Mouse (Mus musculus): ENCODE measurements around the gene Tmed8.
"Not testable (repeated sequence)": the region's sequence is repeated elsewhere in the genome, so short reads cannot be mapped to it uniquely, and the experiment has no call there.

Gene Tmed8

DNA sequence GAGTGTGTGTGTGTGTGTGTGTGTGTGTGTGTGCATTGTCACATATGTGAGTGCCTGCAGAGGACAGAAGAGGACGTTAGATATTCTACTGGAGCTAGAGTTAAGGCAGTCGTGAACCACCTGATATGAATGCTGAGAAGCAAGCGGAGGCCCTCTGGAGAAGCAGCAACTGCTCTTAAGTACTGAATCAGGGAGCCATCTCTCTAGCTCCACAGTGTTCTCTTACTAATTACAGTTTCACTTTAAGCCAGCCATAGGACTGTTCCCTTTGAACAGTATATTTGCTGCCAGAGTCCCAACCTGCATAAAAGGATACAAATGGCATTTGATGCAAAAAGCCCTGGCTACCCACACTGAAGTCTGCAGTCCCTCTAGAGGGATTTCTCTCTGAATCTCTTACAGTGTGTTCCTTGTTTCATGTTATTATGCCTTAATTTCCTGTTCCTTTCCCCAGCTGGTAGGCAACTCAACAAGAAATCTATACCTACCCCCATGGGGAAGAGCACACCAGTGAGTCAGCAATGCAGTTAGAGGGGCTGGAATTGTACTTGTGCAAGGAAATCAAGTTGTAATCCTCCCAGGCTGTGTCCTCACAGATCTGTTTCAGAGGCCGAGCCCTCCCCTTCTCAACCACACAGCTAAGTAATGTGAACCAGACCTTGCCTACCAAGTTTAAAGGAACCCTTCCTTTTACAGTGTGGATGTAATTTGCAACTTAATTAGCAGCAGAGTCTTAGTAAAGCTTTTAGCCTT is 24.9 kb downstream of the Tmed8 start:
- in situ Hi-C loops (cut with MboI; ENCODE audit: low pct_unique_long_range_greater_than_20kb in 1 of 2, low sequenced_read_pairs in 2 of 2, unreplicated experiment in 1 of 2): no loop called here

DNA sequence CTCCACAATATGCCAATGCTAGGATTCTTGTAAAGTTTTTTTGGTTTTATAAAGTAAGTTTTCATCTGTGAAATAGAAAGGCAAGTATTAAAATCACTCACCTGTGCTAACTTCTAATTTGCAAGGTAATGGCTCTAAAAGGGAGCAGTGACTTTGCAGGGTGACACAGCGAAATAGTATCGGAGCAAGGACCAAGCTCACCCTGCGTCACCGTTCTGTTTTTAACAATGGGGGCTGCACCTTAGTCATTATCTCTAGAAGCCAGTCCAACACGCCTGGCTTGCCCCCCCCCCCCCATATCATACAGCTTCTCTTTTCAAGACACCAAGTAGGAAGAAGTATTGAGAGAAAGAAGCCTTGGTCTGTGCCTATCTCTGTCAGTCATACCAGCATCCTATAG is 39.4 kb downstream of the Tmed8 start:
- in situ Hi-C loops (cut with MboI; ENCODE audit: low pct_unique_long_range_greater_than_20kb in 1 of 2, low sequenced_read_pairs in 2 of 2, unreplicated experiment in 1 of 2): no loop called here

DNA sequence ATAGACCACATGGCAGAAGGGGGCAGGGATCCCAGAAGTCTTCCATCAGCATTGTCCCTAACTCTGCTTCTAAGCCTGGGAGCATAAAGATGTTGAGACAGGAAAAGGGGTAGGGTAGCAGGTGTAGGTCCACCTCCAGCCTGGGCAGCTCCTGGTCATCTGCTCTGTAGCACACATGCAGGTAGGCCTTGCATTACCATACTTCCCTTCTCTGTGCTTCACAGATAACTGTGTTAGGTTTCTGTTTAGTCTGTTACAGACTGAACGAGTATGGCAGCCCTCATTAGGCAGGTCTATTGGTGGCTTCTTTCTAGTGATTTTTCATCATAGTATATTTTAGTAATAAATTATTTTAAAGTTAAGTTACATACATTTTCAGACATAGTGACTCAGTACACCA is 39.9 kb downstream of the Tmed8 start:
- in situ Hi-C loops (cut with MboI; ENCODE audit: low pct_unique_long_range_greater_than_20kb in 1 of 2, low sequenced_read_pairs in 2 of 2, unreplicated experiment in 1 of 2): no loop called here

DNA sequence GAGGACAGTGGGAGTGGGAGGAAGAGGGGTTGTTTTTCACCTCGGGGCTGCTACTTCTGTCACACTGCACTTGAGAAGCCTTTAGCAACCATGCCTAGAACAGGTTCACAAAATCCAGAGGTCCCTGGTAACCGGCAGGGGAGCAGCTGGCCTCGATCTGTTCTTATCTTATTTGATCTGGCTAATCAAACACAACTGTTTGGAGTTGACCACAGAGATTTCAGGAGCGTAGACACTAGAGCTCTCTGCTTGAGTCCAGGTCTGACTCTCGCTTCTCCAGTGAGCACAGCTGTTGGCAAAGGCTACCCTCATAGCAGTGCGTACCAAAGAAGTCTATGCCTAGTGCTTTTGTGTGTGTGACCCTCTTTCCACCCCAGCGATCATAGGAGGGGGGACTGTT is 42.2 kb downstream of the Tmed8 start:
- in situ Hi-C loops (cut with MboI; ENCODE audit: low pct_unique_long_range_greater_than_20kb in 1 of 2, low sequenced_read_pairs in 2 of 2, unreplicated experiment in 1 of 2): no loop called here

DNA sequence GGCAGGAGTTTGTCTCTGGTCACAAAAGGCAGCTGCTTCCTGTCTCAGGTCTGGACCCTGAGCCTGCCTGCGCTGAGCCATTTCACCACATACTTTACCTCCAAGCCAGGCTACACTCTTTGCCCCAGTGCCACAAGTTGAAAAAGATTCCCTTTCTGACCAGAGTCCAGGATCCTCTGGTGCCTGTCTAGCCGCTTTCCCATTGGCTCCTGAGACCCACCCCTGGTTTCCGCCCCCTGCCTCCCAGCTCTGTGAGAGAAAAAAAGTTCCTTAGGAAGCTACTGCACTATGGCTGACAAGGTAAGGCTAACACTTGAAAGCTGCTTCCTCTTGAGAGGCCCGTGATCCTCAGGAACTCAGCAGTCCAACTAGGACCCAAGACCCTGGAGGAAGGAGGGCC is 42.9 kb downstream of the Tmed8 start:
- in situ Hi-C loops (cut with MboI; ENCODE audit: low pct_unique_long_range_greater_than_20kb in 1 of 2, low sequenced_read_pairs in 2 of 2, unreplicated experiment in 1 of 2): no loop called here

DNA sequence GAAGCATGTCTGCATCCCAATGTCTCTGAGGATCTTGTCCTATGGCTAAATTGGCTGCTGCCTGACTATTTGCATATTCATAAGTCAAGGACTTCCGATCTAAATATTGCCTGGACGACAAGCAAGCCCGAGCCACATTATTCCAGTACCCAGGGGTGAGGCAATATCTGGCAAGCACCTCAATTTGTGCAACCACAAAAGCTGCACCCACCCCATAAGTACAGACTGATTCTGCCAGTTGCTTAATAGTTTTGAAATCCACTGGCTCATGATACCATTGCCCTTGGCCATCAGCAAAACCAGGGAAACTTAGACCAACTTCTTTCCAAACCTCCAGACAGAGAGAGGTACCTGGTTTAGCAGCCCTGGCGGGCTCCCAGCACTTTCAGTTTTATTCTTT is 45.8 kb downstream of the Tmed8 start:
- in situ Hi-C loops (cut with MboI; ENCODE audit: low pct_unique_long_range_greater_than_20kb in 1 of 2, low sequenced_read_pairs in 2 of 2, unreplicated experiment in 1 of 2): not testable (repeated sequence)

DNA sequence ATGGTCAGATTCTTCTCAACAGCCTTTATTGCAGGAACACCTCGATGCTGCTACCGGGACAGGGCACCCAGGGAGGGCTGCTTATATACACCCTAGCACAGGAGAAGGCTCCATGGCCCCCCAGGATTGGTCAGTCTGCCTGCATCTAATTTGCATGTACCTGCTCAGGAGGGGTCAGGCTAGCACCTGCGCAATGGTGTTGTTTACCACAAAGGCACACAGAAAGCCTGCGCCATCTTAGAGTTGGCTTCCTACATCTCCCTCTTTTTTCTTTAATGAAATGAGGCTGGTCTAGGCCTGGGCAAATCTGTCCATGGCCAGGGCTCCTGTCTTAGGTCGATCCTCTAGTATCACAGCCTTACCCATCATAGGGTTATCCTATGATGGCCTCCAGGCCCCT is 50.8 kb downstream of the Tmed8 start:
- in situ Hi-C loops (cut with MboI; ENCODE audit: low pct_unique_long_range_greater_than_20kb in 1 of 2, low sequenced_read_pairs in 2 of 2, unreplicated experiment in 1 of 2): no loop called here

DNA sequence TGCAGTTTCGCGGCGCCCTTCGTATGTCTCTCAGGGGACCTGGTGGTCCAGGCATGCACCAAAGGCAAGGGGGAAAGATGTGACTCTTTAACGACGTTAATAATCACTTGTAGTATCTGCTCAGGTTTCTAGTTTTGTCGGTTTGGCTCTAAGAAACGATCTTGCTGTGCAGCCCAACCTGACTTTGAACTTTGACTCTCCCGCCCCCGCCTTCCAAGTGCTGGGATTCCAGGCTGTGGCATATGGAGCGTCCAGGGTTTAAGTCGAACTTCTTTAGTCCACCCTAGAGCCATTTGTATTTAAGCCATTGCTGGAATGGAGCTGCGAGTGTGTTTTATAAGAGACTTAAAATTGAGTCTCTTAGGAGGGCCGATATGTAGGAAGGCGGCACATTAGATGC is 52.1 kb downstream of the Tmed8 start:
- in situ Hi-C loops (cut with MboI; ENCODE audit: low pct_unique_long_range_greater_than_20kb in 1 of 2, low sequenced_read_pairs in 2 of 2, unreplicated experiment in 1 of 2): no loop called here

DNA sequence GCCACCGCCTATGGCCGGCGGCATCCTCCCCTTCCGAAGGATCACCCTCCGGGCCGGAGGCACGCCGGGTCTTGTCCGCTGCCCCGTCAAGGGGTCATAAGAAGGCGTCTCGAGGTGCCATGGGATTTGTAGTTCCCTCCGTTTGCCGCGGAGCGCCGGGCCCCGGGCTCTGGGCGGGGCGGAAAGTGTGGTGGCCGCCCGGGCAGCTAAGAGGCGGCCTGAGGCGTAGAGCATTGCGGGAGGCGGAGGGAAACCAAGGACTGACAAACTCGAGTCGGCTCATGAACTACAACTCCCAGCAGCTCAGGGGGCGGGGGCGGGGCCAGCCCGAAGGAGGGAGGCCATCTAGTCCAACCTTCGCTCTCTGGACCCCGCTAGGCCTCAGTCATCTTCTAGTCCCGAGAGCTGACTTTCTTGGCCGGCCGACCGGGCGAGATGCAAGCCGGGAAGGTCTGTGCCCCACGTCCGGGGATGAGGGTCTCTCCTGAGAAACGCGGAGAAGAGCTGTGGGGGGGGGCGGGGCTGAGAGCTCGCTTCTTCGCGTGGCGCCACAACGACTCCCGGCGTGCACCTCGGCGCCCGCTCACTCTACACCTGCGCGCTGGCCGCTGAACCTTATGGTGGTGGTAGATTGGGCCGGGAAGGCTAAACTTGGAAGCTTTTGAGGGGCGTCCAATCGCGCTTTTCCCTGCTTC is 52.7 kb downstream of the Tmed8 start, which contains the start of gene Pomt2:
Gene Pomt2, minus strand, starts transcription at position 574 of the 695 bp plus-strand sequence.
- in situ Hi-C loops (cut with MboI; ENCODE audit: low pct_unique_long_range_greater_than_20kb in 1 of 2, low sequenced_read_pairs in 2 of 2, unreplicated experiment in 1 of 2): no loop called here

DNA sequence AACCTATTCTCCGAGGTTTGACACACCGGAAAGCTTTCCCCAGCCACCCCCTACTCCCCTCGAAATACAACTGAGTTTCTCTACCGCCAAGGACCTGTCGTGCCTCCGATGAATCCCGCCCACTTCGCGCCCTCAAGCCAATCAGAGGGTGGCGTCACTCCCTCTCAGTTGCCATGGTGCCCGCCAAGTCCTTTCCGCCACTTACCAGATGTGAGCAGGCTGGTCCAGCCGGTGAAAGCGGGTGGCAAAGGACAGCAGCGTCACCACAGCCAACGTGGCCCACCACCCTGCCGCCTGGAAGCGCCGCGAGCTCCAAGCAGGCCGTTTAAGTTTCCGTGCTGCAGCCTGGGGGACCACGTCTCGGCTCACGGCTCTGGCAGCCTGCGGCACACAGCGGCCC is 53.3 kb downstream of the Tmed8 start, which contains the start of gene Gstz1:
Gene Gstz1, plus strand, starts transcription at position 200 of the 400 bp plus-strand sequence.
- in situ Hi-C loops (cut with MboI; ENCODE audit: low pct_unique_long_range_greater_than_20kb in 1 of 2, low sequenced_read_pairs in 2 of 2, unreplicated experiment in 1 of 2): no loop called here

DNA sequence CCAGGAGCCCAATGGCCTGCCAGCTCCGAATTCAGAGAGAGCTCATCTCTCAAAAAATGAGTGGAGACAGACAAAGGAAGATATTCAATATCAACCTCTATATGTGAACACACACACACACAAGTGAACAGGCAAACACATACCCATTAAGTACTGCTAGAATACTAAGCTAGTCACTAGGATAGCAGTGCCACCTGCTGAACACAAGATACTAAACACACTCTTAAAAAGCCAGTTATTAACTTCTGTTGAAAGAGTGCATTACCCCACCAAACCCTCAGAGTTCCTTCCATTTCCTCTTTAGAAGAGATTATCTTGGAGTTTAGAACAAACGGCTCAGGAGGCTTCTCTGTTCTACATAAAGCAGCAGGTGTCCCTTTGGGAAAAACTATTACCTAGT is 58.1 kb downstream of the Tmed8 start:
- in situ Hi-C loops (cut with MboI; ENCODE audit: low pct_unique_long_range_greater_than_20kb in 1 of 2, low sequenced_read_pairs in 2 of 2, unreplicated experiment in 1 of 2): no loop called here

DNA sequence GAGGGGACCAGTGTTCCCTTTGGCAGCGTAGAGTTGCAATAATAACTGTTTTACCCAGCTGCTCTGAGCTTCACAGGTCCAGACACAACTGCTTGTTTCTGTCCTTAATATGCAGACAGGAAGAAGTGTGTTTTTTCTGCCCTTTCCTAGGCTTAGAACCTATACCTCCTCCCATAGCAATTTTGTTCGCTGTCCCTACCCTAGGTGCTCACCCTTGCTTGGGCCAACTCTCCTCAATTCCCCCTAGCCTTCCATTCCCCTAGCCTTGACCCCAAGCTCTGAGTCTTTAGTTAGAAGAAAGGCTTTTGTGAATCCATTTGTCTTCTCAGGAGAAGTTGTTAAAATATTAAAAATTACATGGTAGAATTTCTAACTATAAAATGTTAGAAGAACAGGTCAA is 61.5 kb downstream of the Tmed8 start:
- in situ Hi-C loops (cut with MboI; ENCODE audit: low pct_unique_long_range_greater_than_20kb in 1 of 2, low sequenced_read_pairs in 2 of 2, unreplicated experiment in 1 of 2): no loop called here

DNA sequence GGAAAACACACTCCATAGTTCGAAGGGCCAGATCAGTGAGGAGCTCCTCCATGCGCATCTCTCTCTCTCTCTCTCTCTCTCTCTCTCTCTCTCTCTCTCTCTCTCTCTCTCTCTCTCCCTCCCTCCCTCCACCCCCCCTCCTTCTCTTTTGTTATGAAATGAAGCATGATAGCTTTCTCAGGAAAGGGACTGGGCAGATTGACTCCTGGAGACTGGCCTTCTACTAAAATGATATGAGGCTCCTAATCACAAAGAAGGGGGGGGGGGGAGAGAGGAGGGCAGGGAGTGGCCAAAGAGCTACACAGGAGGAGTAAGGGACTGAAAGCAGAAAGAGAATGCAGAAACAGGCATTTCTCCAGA is 61.9 kb downstream of the Tmed8 start:
- in situ Hi-C loops (cut with MboI; ENCODE audit: low pct_unique_long_range_greater_than_20kb in 1 of 2, low sequenced_read_pairs in 2 of 2, unreplicated experiment in 1 of 2): no loop called here

DNA sequence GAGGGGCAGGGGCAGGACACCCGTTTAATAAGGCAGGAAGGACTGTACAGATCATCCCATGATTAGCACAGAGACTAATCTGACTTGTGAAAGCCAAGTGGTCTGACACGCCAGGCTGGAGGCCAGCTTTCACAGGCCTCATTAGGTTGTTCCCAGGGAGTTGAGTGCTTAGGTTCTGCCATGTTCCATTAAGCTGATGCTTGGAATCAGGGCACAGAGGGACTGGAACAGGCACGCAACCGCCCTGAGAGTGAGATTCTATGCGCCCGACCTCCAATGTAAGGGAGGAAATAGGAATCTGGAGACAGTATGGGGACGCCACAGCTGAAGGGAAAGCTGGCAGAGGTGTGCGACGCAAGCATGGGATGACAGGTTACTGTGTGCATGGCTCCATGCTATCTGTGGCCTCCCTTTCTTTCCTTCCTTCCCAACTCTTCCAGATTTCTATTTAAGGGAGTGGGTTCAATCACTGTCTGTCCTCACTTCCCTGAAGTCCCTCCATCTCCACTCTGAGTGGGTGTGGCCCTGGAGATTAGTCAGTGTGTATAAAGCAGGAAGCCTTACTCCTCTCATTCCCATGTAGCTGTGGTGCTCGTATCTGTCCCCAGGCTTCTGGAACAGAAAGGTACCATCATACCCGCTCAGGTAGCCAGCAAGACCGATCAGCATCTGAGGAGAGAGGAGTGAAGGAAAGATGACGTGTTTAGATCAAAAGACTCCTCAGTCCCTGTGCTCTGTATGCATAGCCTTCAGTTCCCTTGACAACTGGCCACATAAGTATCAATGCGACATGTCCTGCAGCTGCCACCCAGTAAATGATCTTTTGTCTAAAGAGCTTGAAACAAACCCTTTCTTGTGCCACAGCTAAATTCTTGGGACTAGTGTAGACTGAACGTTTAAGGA is 62.6 kb downstream of the Tmed8 start:
- in situ Hi-C loops (cut with MboI; ENCODE audit: low pct_unique_long_range_greater_than_20kb in 1 of 2, low sequenced_read_pairs in 2 of 2, unreplicated experiment in 1 of 2): no loop called here

DNA sequence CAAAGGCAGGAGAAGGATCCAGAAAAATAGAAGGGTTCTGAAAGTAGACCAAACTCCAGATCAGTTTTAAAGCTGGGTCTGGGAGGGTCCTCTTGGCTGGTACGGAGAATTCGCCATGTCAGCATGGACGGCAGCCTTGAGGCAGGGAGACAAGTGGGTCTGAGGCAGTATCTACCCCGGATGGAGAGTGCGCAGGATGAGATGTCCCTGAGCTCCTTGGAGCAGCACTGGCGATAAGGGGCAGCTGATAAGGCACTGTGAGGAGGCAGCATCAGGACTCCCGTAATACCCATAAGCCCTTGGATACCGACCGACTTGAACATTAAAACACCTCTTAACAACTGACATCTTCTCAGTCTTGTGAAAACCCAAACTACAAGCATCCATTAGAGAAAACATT is 67.5 kb downstream of the Tmed8 start:
- in situ Hi-C loops (cut with MboI; ENCODE audit: low pct_unique_long_range_greater_than_20kb in 1 of 2, low sequenced_read_pairs in 2 of 2, unreplicated experiment in 1 of 2): no loop called here

DNA sequence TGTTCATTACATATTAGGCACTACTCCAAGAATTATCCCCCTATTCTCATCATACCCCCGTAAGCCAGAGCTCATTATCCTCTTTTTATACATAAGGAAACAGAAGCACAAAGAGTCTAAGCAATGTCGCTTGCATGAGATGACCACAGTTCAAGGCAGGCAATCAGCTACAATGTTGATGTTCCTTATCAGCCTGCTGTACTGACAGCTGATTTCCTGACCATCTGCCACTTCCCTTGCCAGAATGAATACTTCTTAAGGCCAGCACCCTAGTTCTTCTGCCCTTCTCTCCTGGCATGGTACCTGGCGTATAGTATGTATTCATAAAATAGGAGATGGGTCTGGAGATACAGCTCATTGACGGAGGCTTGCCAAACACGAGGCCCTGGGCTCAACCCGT is 68.0 kb downstream of the Tmed8 start:
- in situ Hi-C loops (cut with MboI; ENCODE audit: low pct_unique_long_range_greater_than_20kb in 1 of 2, low sequenced_read_pairs in 2 of 2, unreplicated experiment in 1 of 2): no loop called here

DNA sequence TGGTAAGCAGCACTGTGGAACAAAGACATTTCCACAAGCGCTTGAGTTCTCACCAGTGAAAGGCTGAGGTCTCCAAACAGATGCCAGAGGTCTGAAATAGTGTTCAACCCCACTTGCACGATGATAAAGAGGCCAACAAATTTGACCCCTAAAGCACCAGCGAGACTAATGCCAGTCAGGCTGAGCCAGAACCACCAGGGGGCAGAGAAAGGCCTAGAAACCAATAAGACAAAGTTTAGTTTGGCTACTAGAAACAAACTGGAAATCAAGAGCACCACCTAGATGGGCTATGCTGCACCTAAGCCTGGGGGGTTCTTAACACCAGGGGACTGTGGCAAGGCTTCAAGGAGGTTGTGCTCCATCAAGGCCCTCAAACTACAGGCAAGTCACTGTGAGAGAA is 68.6 kb downstream of the Tmed8 start:
- in situ Hi-C loops (cut with MboI; ENCODE audit: low pct_unique_long_range_greater_than_20kb in 1 of 2, low sequenced_read_pairs in 2 of 2, unreplicated experiment in 1 of 2): no loop called here

DNA sequence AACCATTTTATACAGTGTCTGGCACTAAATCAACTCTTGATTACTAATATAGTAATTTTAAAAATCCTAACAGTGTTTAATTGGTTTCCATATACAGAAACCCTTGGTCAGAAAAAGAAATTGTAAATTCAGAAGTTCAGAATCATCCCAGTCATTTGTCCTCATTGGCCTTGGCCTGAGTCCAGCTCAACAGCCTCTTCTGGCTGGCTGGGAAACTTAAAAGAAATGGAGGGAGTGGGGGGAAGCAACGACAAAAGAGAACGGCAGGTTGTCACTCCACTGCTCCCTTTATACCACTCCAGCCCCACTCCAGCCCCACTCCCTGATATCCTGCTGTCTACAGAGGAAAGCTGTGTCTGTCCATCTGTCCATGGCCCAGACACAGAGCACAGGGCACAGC is 69.1 kb downstream of the Tmed8 start:
- in situ Hi-C loops (cut with MboI; ENCODE audit: low pct_unique_long_range_greater_than_20kb in 1 of 2, low sequenced_read_pairs in 2 of 2, unreplicated experiment in 1 of 2): no loop called here

DNA sequence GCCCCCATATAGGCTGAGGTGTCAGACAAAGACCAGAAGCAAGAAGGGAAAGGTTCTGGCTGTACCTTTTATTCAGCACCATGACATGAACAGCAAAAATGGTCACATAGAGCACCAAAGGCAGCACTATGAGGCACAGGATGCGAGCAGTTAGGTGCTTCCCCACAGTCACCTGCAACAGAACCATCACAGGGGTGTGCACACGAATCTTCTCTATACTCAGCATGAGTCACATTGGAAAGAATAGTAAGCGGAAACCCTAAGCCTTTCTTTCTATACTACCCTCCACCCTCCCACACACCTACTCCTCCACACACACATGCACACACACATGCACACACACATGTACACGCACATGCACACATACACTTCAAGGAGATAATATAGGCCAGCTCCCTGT is 70.0 kb downstream of the Tmed8 start:
- in situ Hi-C loops (cut with MboI; ENCODE audit: low pct_unique_long_range_greater_than_20kb in 1 of 2, low sequenced_read_pairs in 2 of 2, unreplicated experiment in 1 of 2): no loop called here
